Mouse (Mus musculus) spleen, adult 2 months (tissue): ENCODE data around the gene Aldh3b1.

Experiments
- CTCF ChIP-seq: fragments of 200-500 bp; IDR thresholded peaks from 2 replicates; pipeline ENCODE4 v1.5.1; 2011; ENCODE audit warnings: mild to moderate bottlenecking, inconsistent platforms; ENCODE audit not compliant: insufficient read depth, insufficient read length, insufficient replicate concordance; ENCODE audit errors: extremely low read depth
- POLR2A ChIP-seq: fragments of 200-500 bp; IDR thresholded peaks from 2 replicates; pipeline ENCODE4 v1.6.1; 2011; ENCODE audit warnings: low read depth, low read length, inconsistent platforms

DNA sequence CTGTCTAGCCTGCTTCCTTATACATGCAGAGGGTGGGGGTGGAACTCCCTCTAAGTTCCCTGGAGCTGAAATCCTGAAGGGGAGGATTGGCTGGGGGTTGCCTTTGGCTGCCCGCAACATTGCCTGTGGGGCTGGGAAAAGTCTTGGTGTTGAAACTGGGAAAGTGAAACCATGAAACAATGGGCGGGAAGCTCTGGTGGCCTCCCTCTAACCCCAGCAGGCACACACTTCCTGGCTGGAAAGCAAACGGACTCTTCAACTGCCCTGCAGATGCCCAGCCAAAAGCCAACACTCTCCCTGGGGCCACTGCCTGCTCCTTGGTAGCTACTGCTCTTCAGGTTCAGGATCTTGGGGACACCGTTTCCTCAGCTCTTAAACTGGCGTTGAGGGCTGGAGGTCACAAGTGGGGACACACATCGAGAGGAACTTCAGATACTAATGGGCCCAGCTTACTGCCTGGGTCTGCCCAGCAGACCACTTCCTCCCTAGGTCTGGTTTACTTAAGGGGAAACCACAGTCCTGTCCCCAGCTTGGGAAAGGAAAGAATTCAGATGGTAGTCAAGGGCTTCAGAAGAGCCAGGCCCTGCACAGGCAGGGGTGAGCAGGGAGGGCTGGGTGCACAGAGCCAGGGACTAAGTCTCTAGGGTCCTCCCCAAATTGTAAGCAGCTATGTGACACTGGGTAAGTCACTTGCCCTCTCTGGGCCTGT lies 24.2 kb downstream of the Aldh3b1 start:
- TF ChIP-seq POLR2A: no peak
- TF ChIP-seq CTCF: no peak
